Mouse (Mus musculus) midbrain, embryonic 12.5 days (tissue): ENCODE results near the gene Srd5a1. TPM values are rescaled to one million over a fixed set of nuclear protein-coding genes. Genes with fewer than 3 reads are reported as not detected.
A peak's percentile ranks its signal among the peaks of the same experiment; 100 is the strongest.

Source experiments
- ATAC-seq: fragments of 200-750 bp; cut with Nextera tagmentation; 2 replicates; pipeline ENCODE4 v1.8.0; 2017; ENCODE audit warnings: low read depth, moderate TSS enrichment, moderate library complexity; ENCODE audit not compliant: low FRiP score
- H3K27ac ChIP-seq: fragments of 300-500 bp; sonication (generic); replicated peaks from 2 replicates; pipeline ENCODE4 v1.5.1; 2016; ENCODE audit warnings: mild to moderate bottlenecking
- H3K27me3 ChIP-seq: fragments of 300-500 bp; sonication (generic); 2 replicates; pipeline ENCODE4 v1.6.1; 2016; ENCODE audit warnings: mild to moderate bottlenecking
- H3K36me3 ChIP-seq: fragments of 300-500 bp; sonication (generic); 2 replicates; pipeline ENCODE4 v1.6.1; 2016
- H3K4me1 ChIP-seq: fragments of 300-500 bp; sonication (generic); 2 replicates; pipeline ENCODE4 v1.6.1; 2016
- H3K4me2 ChIP-seq: fragments of 300-500 bp; sonication (generic); replicated peaks from 2 replicates; pipeline ENCODE4 v1.6.1; 2016; ENCODE audit warnings: mild to moderate bottlenecking, moderate library complexity
- H3K4me3 ChIP-seq: fragments of 300-500 bp; sonication (generic); 2 replicates; pipeline ENCODE4 v1.5.1; 2016; ENCODE audit warnings: mild to moderate bottlenecking
- H3K9ac ChIP-seq: fragments of 300-500 bp; sonication (generic); replicated peaks from 2 replicates; pipeline ENCODE4 v1.6.1; 2016; ENCODE audit warnings: mild to moderate bottlenecking, moderate library complexity
- H3K9me3 ChIP-seq: fragments of 300-500 bp; sonication (generic); 2 replicates; pipeline ENCODE4 v1.6.1; 2016; ENCODE audit warnings: mild to moderate bottlenecking
- WGBS: fragments of 180-500 bp; shearing (Covaris S2); methylation state at CpG from one replicate; pipeline ENCODE4 v1.1.7; 2016; 5-methylcytosine and 5-hydroxymethylcytosine counted together
- polyA plus RNA-seq: library from polyadenylated mRNA; unstranded; fragments of >200 nt; fragmentation: Nextera tagmentation; extraction: Ambion mirVana; gene quantifications from 2 replicates; pipeline ENCODE4 v1.2.1, GENCODE M21; 2016

Gene Srd5a1
- polyA plus RNA-seq, 1 experiment from 2014 or later: 24.3 TPM

- under 1% methylated on average over 104 of the region's 155 CpGs for WGBS
- ATAC-seq: peak; percentile 24
- H3K4me1 ChIP-seq: peaks cover 55% of the 10 kb centered on the region
- peaks cover 9% of the 10 kb centered on the region; the same call in 1 of the 2 replicates for H3K27me3 ChIP-seq
- H3K27ac ChIP-seq: peak within 1 kb of the TSS; percentile 93
- peak within 1 kb of the TSS; percentile 94 for H3K4me2 ChIP-seq
- H3K36me3 ChIP-seq: 0 out of 2 replicates have a peak, but pooled peaks cover 10% of the 10 kb centered on the region
- peak within 1 kb of the TSS; percentile 88 for H3K9ac ChIP-seq
- no peaks in the 10 kb centered on the region for H3K9me3 ChIP-seq
- peak within 1 kb of the TSS; percentile 97 for H3K4me3 ChIP-seq
Observed at GRCm38 (mm10) chr13:69533405-69534333, 77.6 kb downstream of the Srd5a1 start, which contains the start of gene Nsun2. Nsun2 (plus strand) TSS chr13:69533746.

- Histone ChIP-seq H3K9ac (peak overlapping the region; percentile 88), H3K27me3 (0 out of 2 replicates have a peak, but pooled peaks cover 3% of the 10 kb centered on the region), H3K9me3 (no peaks in the 10 kb centered on the region), H3K4me1 (peaks cover 56% of the 10 kb centered on the region), H3K4me3 (peak overlapping the region; percentile 97), H3K27ac (peak overlapping the region; percentile 85), H3K36me3 (0 out of 2 replicates have a peak, but pooled peaks cover 10% of the 10 kb centered on the region), H3K4me2 (peak overlapping the region; percentile 87)
- 1% methylated on average over 9 of the region's 9 CpGs for WGBS
- no peak for ATAC-seq
Observed at GRCm38 (mm10) chr13:69532893-69533404, 78.3 kb downstream of the Srd5a1 start.

GRCm38 (mm10) chr13:69532101-69532892 is 78.9 kb downstream of the Srd5a1 start:
- 25% methylated on average over 14 of the region's 14 CpGs for WGBS
- ATAC-seq: no peak

GRCm38 (mm10) chr13:69531431-69531830 is 79.8 kb downstream of the Srd5a1 start:
- no peaks in the 10 kb centered on the region for H3K27me3 ChIP-seq
- peak overlapping the region; percentile 87 for H3K4me2 ChIP-seq
- no peak for ATAC-seq
- H3K36me3 ChIP-seq: 0 out of 2 replicates have a peak, but pooled peaks cover 10% of the 10 kb centered on the region
- no peak overlapping the region for H3K27ac ChIP-seq
- no peaks in the 10 kb centered on the region for H3K9me3 ChIP-seq
- peak overlapping the region; percentile 97 for H3K4me3 ChIP-seq
- H3K4me1 ChIP-seq: peaks cover 69% of the 10 kb centered on the region
- H3K9ac ChIP-seq: peak overlapping the region; percentile 88
- 55% methylated on average over 6 of the region's 6 CpGs for WGBS

More at GRCm38 (mm10) chr13:69532101-69532892, 78.9 kb downstream of the Srd5a1 start:
- Histone ChIP-seq H3K36me3 (0 out of 2 replicates have a peak, but pooled peaks cover 10% of the 10 kb centered on the region), H3K4me3 (peak overlapping the region; percentile 97), H3K27me3 (no peaks in the 10 kb centered on the region), H3K27ac (no peak overlapping the region), H3K4me2 (peak overlapping the region; percentile 87), H3K4me1 (peaks cover 62% of the 10 kb centered on the region), H3K9ac (peak overlapping the region; percentile 88), H3K9me3 (no peaks in the 10 kb centered on the region)

- Histone ChIP-seq H3K36me3 (0 out of 2 replicates have a peak, but pooled peaks cover 10% of the 10 kb centered on the region), H3K27ac (no peak overlapping the region), H3K9me3 (no peaks in the 10 kb centered on the region), H3K27me3 (no peaks in the 10 kb centered on the region), H3K4me3 (peak overlapping the region; percentile 97), H3K4me1 (peaks cover 69% of the 10 kb centered on the region), H3K4me2 (peak overlapping the region; percentile 87), H3K9ac (0 out of 2 replicates have a peak overlapping the region, but pooled peaks have one; percentile 88)
- ATAC-seq: no peak
- WGBS: 81% methylated on average over 6 of the region's 6 CpGs
Observed at GRCm38 (mm10) chr13:69530951-69531350, 80.3 kb downstream of the Srd5a1 start.

GRCm38 (mm10) chr13:69530156-69530555 is 81.1 kb downstream of the Srd5a1 start:
- H3K4me2 ChIP-seq: peak overlapping the region; percentile 87; the same call in 1 of the 2 replicates
- no peaks in the 10 kb centered on the region for H3K9me3 ChIP-seq
- WGBS: 82% methylated on average over 3 of the region's 3 CpGs
- H3K4me1 ChIP-seq: peaks cover 68% of the 10 kb centered on the region
- H3K36me3 ChIP-seq: 0 out of 2 replicates have a peak, but pooled peaks cover 10% of the 10 kb centered on the region
- no peak for ATAC-seq
- no peak overlapping the region for H3K9ac ChIP-seq
- no peak overlapping the region for H3K27ac ChIP-seq
- no peaks in the 10 kb centered on the region for H3K27me3 ChIP-seq
- no peak overlapping the region for H3K4me3 ChIP-seq

GRCm38 (mm10) chr13:69528531-69528930 is 82.7 kb downstream of the Srd5a1 start:
- Histone ChIP-seq H3K4me3 (no peak overlapping the region), H3K9ac (no peak overlapping the region), H3K27me3 (no peaks in the 10 kb centered on the region), H3K4me1 (peaks cover 83% of the 10 kb centered on the region), H3K4me2 (no peak overlapping the region), H3K36me3 (0 out of 2 replicates have a peak, but pooled peaks cover 10% of the 10 kb centered on the region), H3K9me3 (no peaks in the 10 kb centered on the region), H3K27ac (no peak overlapping the region)
- WGBS: 90% methylated on average over 7 of the region's 7 CpGs
- no peak for ATAC-seq

GRCm38 (mm10) chr13:69525867-69526266 is 85.4 kb downstream of the Srd5a1 start:
- H3K4me1 ChIP-seq: peaks cover 86% of the 10 kb centered on the region
- no peaks in the 10 kb centered on the region for H3K9me3 ChIP-seq
- WGBS: 61% methylated on average over 4 of the region's 4 CpGs
- H3K4me2 ChIP-seq: 0 out of 2 replicates have a peak overlapping the region, but pooled peaks have one; percentile 2
- H3K9ac ChIP-seq: no peak overlapping the region
- no peaks in the 10 kb centered on the region for H3K27me3 ChIP-seq
- no peak overlapping the region for H3K27ac ChIP-seq
- no peak for ATAC-seq
- no peak overlapping the region for H3K4me3 ChIP-seq
- H3K36me3 ChIP-seq: 0 out of 2 replicates have a peak, but pooled peaks cover 6% of the 10 kb centered on the region

GRCm38 (mm10) chr13:69524158-69524530 is 87.1 kb downstream of the Srd5a1 start:
- H3K9me3 ChIP-seq: no peaks in the 10 kb centered on the region
- H3K27ac ChIP-seq: no peak overlapping the region
- ATAC-seq: no peak
- no peak overlapping the region for H3K9ac ChIP-seq
- peaks cover 81% of the 10 kb centered on the region for H3K4me1 ChIP-seq
- no peak overlapping the region for H3K4me3 ChIP-seq
- 72% methylated on average over 2 of the region's 2 CpGs for WGBS
- H3K4me2 ChIP-seq: no peak overlapping the region
- no peaks in the 10 kb centered on the region for H3K27me3 ChIP-seq
- H3K36me3 ChIP-seq: no peaks in the 10 kb centered on the region
